Mouse (Mus musculus) liver, embryonic 14.5 days (tissue): Measurements from ENCODE around the gene Carm1. TPM values are rescaled to one million over a fixed set of nuclear protein-coding genes. Genes with fewer than 3 reads are reported as not detected.

Experiments used
- ATAC-seq: fragments of 200-750 bp; cut with Nextera tagmentation; 2 replicates; pipeline ENCODE4 v1.8.0; 2017; ENCODE audit warnings: moderate number of reproducible peaks, mild to moderate bottlenecking, moderate library complexity; ENCODE audit not compliant: insufficient read depth
- DNase-seq, 3 experiments: peaks; one replicate each; pipeline ENCODE4 v3.0.0-alpha.2; 2012 to 2013; ENCODE audit warnings: low read depth in 3 of 3, low spot score in 3 of 3
- H3K27ac ChIP-seq: fragments of 300-500 bp; sonication (generic); 2 replicates; pipeline ENCODE4 v1.5.1; 2014; ENCODE audit warnings: moderate library complexity, mild to moderate bottlenecking, control low read depth, inconsistent platforms
- H3K27me3 ChIP-seq: fragments of 300-500 bp; sonication (generic); 2 replicates; pipeline ENCODE4 v1.6.1; 2014; ENCODE audit warnings: mild to moderate bottlenecking, low read length, moderate library complexity; ENCODE audit not compliant: control insufficient read depth, insufficient read depth
- H3K36me3 ChIP-seq: fragments of 300-500 bp; sonication (generic); replicated peaks from 2 replicates; pipeline ENCODE4 v1.6.1; 2014; ENCODE audit warnings: low read depth; ENCODE audit not compliant: control insufficient read depth, insufficient read depth
- H3K4me1 ChIP-seq, 2 experiments: fragments of 200-500 bp in 1 of 2; fragments of 300-500 bp in 1 of 2; sonication (generic) in 1 of 2; replicated peaks; 2 replicates each; pipeline ENCODE4 v1.6.1; 2012 to 2014; ENCODE audit warnings: antibody characterized with exemption in 1 of 2, inconsistent platforms in 1 of 2, low read length in 1 of 2; ENCODE audit not compliant: control insufficient read depth in 2 of 2, insufficient read depth in 2 of 2
- H3K4me2 ChIP-seq: fragments of 300-500 bp; sonication (generic); 2 replicates; pipeline ENCODE4 v1.6.1; 2014; ENCODE audit warnings: low read depth, mild to moderate bottlenecking, control low read depth, moderate library complexity
- H3K4me3 ChIP-seq, 2 experiments: fragments of 200-500 bp in 1 of 2; fragments of 300-500 bp in 1 of 2; sonication (generic) in 1 of 2; 2 replicates each; pipeline ENCODE4 v1.5.1; 2012 to 2014; ENCODE audit warnings: low read depth in 2 of 2, low read length in 2 of 2, mild to moderate bottlenecking in 2 of 2, control low read depth in 1 of 2, inconsistent platforms in 1 of 2, moderate library complexity in 1 of 2; ENCODE audit not compliant: insufficient read depth in 1 of 2
- H3K9ac ChIP-seq: fragments of 300-500 bp; sonication (generic); replicated peaks from 2 replicates; pipeline ENCODE4 v1.6.1; 2014; ENCODE audit warnings: mild to moderate bottlenecking, control low read depth, moderate library complexity
- H3K9me3 ChIP-seq: fragments of 300-500 bp; sonication (generic); 2 replicates; pipeline ENCODE4 v1.6.1; 2016; ENCODE audit warnings: low read length, mixed read lengths; ENCODE audit not compliant: control insufficient read depth
- CTCF ChIP-seq: IDR thresholded peaks from 2 replicates; pipeline ENCODE4 v1.5.1; 2016; ENCODE audit warnings: antibody characterized with exemption, low read depth, control low read depth
- EP300 ChIP-seq: IDR thresholded peaks from 2 replicates; pipeline ENCODE4 v1.6.1; 2016; ENCODE audit warnings: antibody characterized with exemption, low read depth
- WGBS: fragments of 180-500 bp; shearing (Covaris S2); extraction: QIAGEN DNeasy Blood & Tissue Kit; methylation state at CpG from one replicate; pipeline ENCODE4 v1.1.7; 2014; ENCODE audit not compliant: insufficient replicate concordance; 5-methylcytosine and 5-hydroxymethylcytosine counted together
- polyA plus RNA-seq, 2 experiments: library from polyadenylated mRNA; depleted of rRNA in 1 of 2; stranded (reverse) in 1 of 2; unstranded in 1 of 2; fragments of >200 nt; fragmentation: Nextera tagmentation in 1 of 2; extraction: Ambion mirVana in 1 of 2; gene quantifications; 2 replicates each; pipeline versions ENCODE4 v1.2.1 to v1.2.3; 2012 to 2014

The Carm1 gene
- polyA plus RNA-seq, 2 experiments = 13.6 to 25.6 TPM

- under 1% methylated on average over 39 of the region's 45 CpGs for WGBS
- peaks cover 5 to 12% of the 10 kb centered on the region in 2 experiments; a peak in 3 of 4 replicates for H3K4me1 ChIP-seq
- H3K9me3 ChIP-seq = no peaks in the 10 kb centered on the region
- TF ChIP-seq EP300 (no peak), CTCF (peak; percentile 8; the same call in 1 of the 2 replicates)
- peak within 1 kb of the TSS; percentile 83 for H3K27ac ChIP-seq
- H3K4me2 ChIP-seq = peak within 1 kb of the TSS; percentile 90
- ATAC-seq = peak; percentile 93
- peak within 1 kb of the TSS; percentile 93 for H3K4me3 ChIP-seq
- H3K36me3 ChIP-seq = no peaks in the 10 kb centered on the region
- no peaks in the 10 kb centered on the region for H3K27me3 ChIP-seq
- peak; percentile 94 to 97 (median 94) for DNase-seq
- H3K9ac ChIP-seq = peak within 1 kb of the TSS; percentile 94
Observed at GRCm38 (mm10) chr9:21615617-21616231, 69.0 kb downstream of the Carm1 start, which contains the start of gene Smarca4. Gene Smarca4, plus strand, starts transcription at chr9:21616169.

GRCm38 (mm10) chr9:21616232-21616781 is 69.6 kb downstream of the Carm1 start:
- Histone ChIP-seq H3K27me3 (no peaks in the 10 kb centered on the region), H3K4me2 (peak overlapping the region; percentile 90), H3K36me3 (no peaks in the 10 kb centered on the region), H3K9ac (peak overlapping the region; percentile 94), H3K9me3 (no peaks in the 10 kb centered on the region), H3K27ac (peak overlapping the region; percentile 70), H3K4me1 (peaks cover 5 to 12% of the 10 kb centered on the region in 2 experiments; a peak in 3 of 4 replicates), H3K4me3 (peak overlapping the region; percentile 93)
- TF ChIP-seq CTCF (no peak), EP300 (no peak)
- DNase-seq (peak in 2 of 3 experiments; percentile 44 to 56), ATAC-seq (peak; percentile 71)
- under 1% methylated on average over 57 of the region's 57 CpGs for WGBS

GRCm38 (mm10) chr9:21617066-21617465 is 70.4 kb downstream of the Carm1 start:
- H3K9me3 ChIP-seq = no peaks in the 10 kb centered on the region
- no peak for TF ChIP-seq CTCF
- WGBS = 2% methylated on average over 10 of the region's 10 CpGs
- H3K36me3 ChIP-seq = no peaks in the 10 kb centered on the region
- peaks cover 5 to 12% of the 10 kb centered on the region in 2 experiments; a peak in 3 of 4 replicates for H3K4me1 ChIP-seq
- peak overlapping the region; percentile 93 for H3K4me3 ChIP-seq
- DNase-seq = peak in 1 of 3 experiments; percentile 27
- no peak for ATAC-seq
- peak overlapping the region; percentile 94 for H3K9ac ChIP-seq
- peak overlapping the region; percentile 70 for H3K27ac ChIP-seq
- peak overlapping the region; percentile 90 for H3K4me2 ChIP-seq
- H3K27me3 ChIP-seq = no peaks in the 10 kb centered on the region

- Histone ChIP-seq H3K27ac (no peak overlapping the region), H3K9ac (no peak overlapping the region), H3K4me1 (peaks cover 2 to 8% of the 10 kb centered on the region in 2 experiments), H3K4me3 (no peak overlapping the region), H3K9me3 (no peaks in the 10 kb centered on the region), H3K27me3 (no peaks in the 10 kb centered on the region), H3K36me3 (no peaks in the 10 kb centered on the region), H3K4me2 (no peak overlapping the region)
- ATAC-seq = no peak
- DNase-seq = no peak
- WGBS = 85% methylated on average over 4 of the region's 4 CpGs
- TF ChIP-seq EP300 = no peak
- no peak for TF ChIP-seq CTCF
Observed at GRCm38 (mm10) chr9:21620229-21620628, 73.5 kb downstream of the Carm1 start.

- Histone ChIP-seq H3K27ac (no peak overlapping the region), H3K4me3 (no peak overlapping the region), H3K4me2 (no peak overlapping the region), H3K4me1 (peaks cover 0 to 4% of the 10 kb centered on the region in 2 experiments; a peak in 3 of 4 replicates), H3K9ac (no peak overlapping the region), H3K36me3 (no peaks in the 10 kb centered on the region), H3K9me3 (no peaks in the 10 kb centered on the region), H3K27me3 (no peaks in the 10 kb centered on the region)
- 73% methylated on average over 1 of the region's 1 CpGs for WGBS
- DNase-seq = no peak
- TF ChIP-seq CTCF (no peak; the same call in 1 of the 2 replicates), EP300 (no peak)
- ATAC-seq = peak; percentile 61
Observed at GRCm38 (mm10) chr9:21622676-21623075, 76.0 kb downstream of the Carm1 start.
